Mouse (Mus musculus) frontal cortex, adult 2 months (tissue): ENCODE data around the gene Ctsd. TPM values are rescaled to one million over a fixed set of nuclear protein-coding genes. Genes with fewer than 3 reads are reported as not detected.
"Not testable (repeated sequence)": the region's sequence is repeated elsewhere in the genome, so short reads cannot be mapped to it uniquely, and the experiment has no call there.

Source experiments
- DNase-seq, 2 experiments: peaks; one replicate each; pipeline ENCODE4 v3.0.0; 2022; ENCODE audit warnings: low spot score in 1 of 2; ENCODE audit errors: extremely low spot score in 1 of 2
- polyA plus RNA-seq: library from polyadenylated mRNA; depleted of rRNA; stranded (reverse); fragments of >200 nt; gene quantifications from 2 replicates; pipeline ENCODE4 v1.2.3, GENCODE M21; 2012; rRNA removed

Gene Ctsd
- polyA plus RNA-seq, 1 experiment: 391 TPM

DNA sequence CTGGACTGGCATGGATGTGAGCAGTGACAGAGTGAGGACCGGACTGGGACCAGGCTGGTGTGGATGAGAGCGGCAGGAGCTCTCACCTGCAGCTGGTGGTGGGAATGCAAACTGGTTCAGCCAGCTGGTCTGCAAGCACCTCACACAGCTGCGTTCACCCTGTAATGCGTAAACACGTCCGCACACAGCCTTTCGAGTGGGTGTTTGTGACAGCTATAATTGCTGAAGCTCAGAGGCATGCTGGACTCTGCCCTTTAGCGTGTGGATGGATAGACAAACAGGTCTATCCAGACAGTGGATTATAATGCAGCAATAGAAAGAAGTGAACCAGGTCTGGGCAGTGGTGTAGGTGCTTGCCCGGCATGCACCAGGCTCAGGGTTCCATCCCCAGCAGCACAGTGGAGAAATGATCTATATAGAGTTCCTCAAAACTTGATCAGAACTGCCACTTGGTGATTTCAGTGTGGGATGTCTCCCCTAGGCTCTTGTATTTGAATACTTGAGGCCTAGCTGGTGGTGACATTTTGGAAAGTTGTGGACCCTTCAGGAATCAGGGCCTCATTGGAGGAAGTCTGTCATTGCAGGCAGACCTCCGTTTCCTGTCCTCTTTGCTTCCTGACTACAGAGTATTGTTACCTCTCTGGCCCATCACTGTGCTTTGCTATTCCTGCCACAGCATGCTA lies 46.1 kb downstream of the Ctsd start:
- no peak for DNase-seq

- DNase-seq: peak in 1 of 2 experiments; percentile 15
Observed at GRCm38 (mm10) chr7:142340269-142340970, 47.4 kb downstream of the Ctsd start.

DNA sequence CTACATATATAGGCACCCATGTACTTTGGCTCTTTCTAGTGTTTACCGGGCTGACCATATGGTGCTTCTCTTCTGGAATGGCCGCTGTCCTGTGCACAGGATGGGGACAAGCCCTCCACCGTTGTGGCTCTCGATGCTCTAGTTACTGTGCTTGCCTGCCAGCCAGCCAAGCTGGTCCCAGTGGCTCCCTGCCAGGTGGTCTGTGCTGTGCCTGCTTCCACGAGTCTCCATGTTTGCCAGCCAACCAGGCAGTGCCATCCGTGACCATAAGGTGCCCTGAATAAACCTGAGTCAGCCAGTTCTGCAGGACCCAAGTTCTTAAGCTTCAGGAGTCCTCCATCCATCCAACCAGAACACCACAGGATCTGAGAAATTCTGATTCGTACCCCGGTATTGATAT lies 52.7 kb downstream of the Ctsd start:
- no peak for DNase-seq

DNA sequence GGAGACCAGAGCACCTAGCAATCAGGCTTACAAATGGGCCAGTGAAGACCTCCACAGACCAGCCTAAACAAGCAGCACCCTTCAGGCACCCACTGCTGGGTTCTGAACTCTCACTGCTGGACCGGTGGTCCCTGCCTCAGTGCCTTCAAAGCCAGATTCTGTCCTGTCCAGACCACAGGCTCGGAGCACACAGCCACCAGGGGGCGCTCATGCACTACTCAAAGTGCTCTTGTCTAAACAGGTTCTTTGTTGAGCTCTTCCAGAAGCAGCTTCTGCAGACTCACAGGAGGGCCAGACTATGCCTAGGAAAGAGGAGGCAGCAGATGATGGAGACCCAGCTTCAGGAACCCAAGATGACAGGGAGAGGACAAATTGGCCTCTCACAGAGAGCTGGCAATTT lies 53.6 kb downstream of the Ctsd start:
- DNase-seq: peak; percentile 66 to 95

GRCm38 (mm10) chr7:142332741-142333140 lies 55.1 kb downstream of the Ctsd start:
- DNase-seq: not testable (repeated sequence)

GRCm38 (mm10) chr7:142331281-142331680 lies 56.6 kb downstream of the Ctsd start:
- no peak for DNase-seq

DNA sequence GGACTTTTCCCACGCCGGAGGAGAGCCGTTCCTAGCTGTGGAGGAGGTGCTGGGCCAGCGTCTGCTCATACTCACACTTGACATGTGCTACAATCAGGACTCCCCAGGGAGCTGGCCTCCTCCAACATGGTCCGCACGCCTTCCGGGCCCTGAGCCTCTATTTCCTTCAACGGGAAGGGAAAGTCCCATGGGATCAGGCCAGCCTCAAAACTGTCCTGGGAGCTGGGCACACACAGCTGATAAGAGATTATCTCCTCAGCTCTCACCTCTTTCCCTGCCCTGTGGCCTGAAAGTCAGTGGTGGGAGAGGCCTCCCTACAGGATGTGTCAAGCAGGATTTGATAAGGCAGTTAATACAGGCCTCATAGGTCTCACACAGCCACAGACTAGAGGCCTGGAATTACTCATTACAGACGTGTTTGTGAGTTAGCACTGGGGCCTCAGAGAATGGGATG lies 57.5 kb downstream of the Ctsd start:
- DNase-seq: no peak

DNA sequence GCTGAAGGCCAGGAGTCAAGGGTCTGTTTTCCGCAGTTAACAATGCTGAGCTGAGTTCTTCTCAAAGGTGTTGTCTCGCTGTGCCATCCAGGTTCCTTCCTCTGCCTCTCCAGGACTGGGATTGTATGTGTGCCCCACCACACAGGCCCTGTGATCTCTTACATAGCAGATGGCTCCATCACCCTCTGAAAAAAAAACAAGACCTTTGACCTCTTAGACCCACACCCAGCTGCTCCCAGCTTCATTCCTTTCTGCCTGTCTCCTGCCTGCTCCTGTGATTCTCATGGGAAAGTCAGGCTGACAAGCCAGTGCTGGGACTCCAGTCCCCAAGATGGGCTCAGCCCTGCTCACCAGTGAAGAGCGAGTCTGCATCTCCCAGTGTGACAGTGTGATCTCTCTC lies 59.3 kb downstream of the Ctsd start:
- no peak for DNase-seq

DNA sequence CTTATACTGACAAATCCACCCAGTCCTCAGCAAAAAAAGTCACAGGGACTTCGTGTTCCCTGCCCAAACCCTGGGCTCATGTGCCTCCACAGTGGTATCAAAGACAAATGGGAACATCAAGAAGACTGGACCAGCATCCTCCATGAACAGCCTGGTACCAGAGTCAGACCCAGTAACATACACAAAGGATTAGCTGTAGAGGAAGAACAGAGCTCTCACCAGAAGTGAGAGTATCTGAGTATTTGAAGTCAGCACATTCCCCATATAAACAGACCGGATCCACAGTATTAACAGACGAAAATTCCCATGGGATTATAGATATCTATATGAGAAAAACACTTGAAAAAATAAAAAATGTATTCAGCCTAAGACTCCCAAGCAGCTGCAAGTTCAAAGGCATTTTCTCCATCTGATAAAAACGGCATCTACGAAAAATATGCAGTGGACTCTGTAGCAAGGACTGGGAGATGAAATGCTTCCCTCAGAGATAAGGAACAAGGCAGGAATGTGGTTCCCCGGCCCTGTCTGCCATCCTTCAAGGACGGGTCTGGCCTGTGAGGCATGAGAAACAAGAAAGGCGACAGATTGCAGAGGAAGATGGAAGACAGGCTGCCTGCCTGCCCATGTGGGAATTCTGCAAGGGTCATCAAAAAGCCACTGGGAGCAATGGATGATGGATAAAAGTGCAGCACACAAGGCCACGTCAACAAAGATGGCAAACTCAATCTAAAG lies 61.0 kb downstream of the Ctsd start:
- no peak for DNase-seq

Other genes with a start within 250 kb of the Ctsd start
- not detected in 2 replicates for gene Gm45337, start 243.4 kb downstream of the Ctsd start, polyA plus RNA-seq
- not detected in 2 replicates for gene Gm29735, start 230.9 kb downstream of the Ctsd start, polyA plus RNA-seq
- gene Gm4553, start 222.3 kb downstream of the Ctsd start, polyA plus RNA-seq: not detected in 2 replicates
- not detected in 2 replicates for gene Krtap5-2, start 212.0 kb downstream of the Ctsd start, polyA plus RNA-seq
- gene Gm10153, start 197.6 kb downstream of the Ctsd start, polyA plus RNA-seq: not detected in 2 replicates
- 0.06 and 0.13 TPM in 2 replicates for gene Krtap5-3, start 186.7 kb downstream of the Ctsd start, polyA plus RNA-seq
- not detected in 2 replicates for gene Gm7579, start 176.2 kb downstream of the Ctsd start, polyA plus RNA-seq
- not detected in 2 replicates for gene Krtap5-5, start 158.1 kb downstream of the Ctsd start, polyA plus RNA-seq
- gene Gm40460, start 147.0 kb downstream of the Ctsd start, polyA plus RNA-seq: not detected in 2 replicates
- not detected in 2 replicates for gene Gm2431, start 129.7 kb downstream of the Ctsd start, polyA plus RNA-seq
- not detected in 2 replicates for gene Gm4559, start 113.7 kb downstream of the Ctsd start, polyA plus RNA-seq
- 0.21 TPM in 1 of 2 replicates, not detected in the other for gene Krtap5-1, start 90.9 kb downstream of the Ctsd start, polyA plus RNA-seq
- not detected in 2 replicates for gene Krtap5-4, start 84.5 kb downstream of the Ctsd start, polyA plus RNA-seq
- 36.7 and 45.5 TPM in 2 replicates for gene Ifitm10, start 14.3 kb downstream of the Ctsd start, polyA plus RNA-seq
- gene Gm49369, start 5.4 kb downstream of the Ctsd start, polyA plus RNA-seq: 0.17 and 0.40 TPM in 2 replicates
- gene Syt8, start 46.8 kb upstream of the Ctsd start, polyA plus RNA-seq: not detected in 2 replicates
- gene Tnni2, start 53.8 kb upstream of the Ctsd start, polyA plus RNA-seq: 1.7 and 2.0 TPM in 2 replicates
- gene Lsp1, start 72.8 kb upstream of the Ctsd start, polyA plus RNA-seq: 11.0 and 11.2 TPM in 2 replicates
- 0.50 and 1.8 TPM in 2 replicates for gene Tnnt3, start 110.8 kb upstream of the Ctsd start, polyA plus RNA-seq
- gene Mrpl23, start 144.6 kb upstream of the Ctsd start, polyA plus RNA-seq: 81.6 and 81.9 TPM in 2 replicates